Mouse (Mus musculus) heart, embryonic 16.5 days (tissue): ENCODE data around the gene Fam163b. TPM values are rescaled to one million over a fixed set of nuclear protein-coding genes. Genes with fewer than 3 reads are reported as not detected.

ENCODE experiments used
- ATAC-seq: fragments of 200-750 bp; cut with Nextera tagmentation; replicated peaks from 2 replicates; pipeline ENCODE4 v1.8.0; 2017; ENCODE audit warnings: moderate number of reproducible peaks; ENCODE audit not compliant: insufficient read depth, low FRiP score; ENCODE audit errors: extremely low read depth
- H3K27ac ChIP-seq: fragments of 300-500 bp; sonication (generic); 2 replicates; pipeline ENCODE4 v1.5.1; 2014; ENCODE audit warnings: mild to moderate bottlenecking, low read length, control low read depth, moderate library complexity
- H3K27me3 ChIP-seq: fragments of 300-500 bp; sonication (generic); 2 replicates; pipeline ENCODE4 v1.6.1; 2014; ENCODE audit warnings: low read length, mixed read lengths; ENCODE audit not compliant: control insufficient read depth, insufficient read depth
- H3K36me3 ChIP-seq: fragments of 300-500 bp; sonication (generic); 2 replicates; pipeline ENCODE4 v1.6.1; 2014; ENCODE audit not compliant: control insufficient read depth, insufficient read depth
- H3K4me1 ChIP-seq: fragments of 300-500 bp; sonication (generic); 2 replicates; pipeline ENCODE4 v1.6.1; 2014; ENCODE audit warnings: low read length, mixed read lengths; ENCODE audit not compliant: control insufficient read depth, insufficient read depth
- H3K4me2 ChIP-seq: fragments of 300-500 bp; sonication (generic); 2 replicates; pipeline ENCODE4 v1.6.1; 2014; ENCODE audit warnings: low read depth, mild to moderate bottlenecking, control low read depth, low read length
- H3K4me3 ChIP-seq: fragments of 300-500 bp; sonication (generic); 2 replicates; pipeline ENCODE4 v1.5.1; 2014; ENCODE audit warnings: mild to moderate bottlenecking, control low read depth, low read length
- H3K9ac ChIP-seq: fragments of 300-500 bp; sonication (generic); 2 replicates; pipeline ENCODE4 v1.6.1; 2014; ENCODE audit warnings: low read length, control low read depth
- H3K9me3 ChIP-seq: fragments of 300-500 bp; sonication (generic); replicated peaks from 2 replicates; pipeline ENCODE4 v1.6.1; 2016; ENCODE audit warnings: low read length; ENCODE audit not compliant: control insufficient read depth
- WGBS: fragments of 180-500 bp; shearing (Covaris S2); extraction: QIAGEN DNeasy Blood & Tissue Kit; methylation state at CpG from one replicate; pipeline ENCODE4 v1.1.7; 2014; 5-methylcytosine and 5-hydroxymethylcytosine counted together
- polyA plus RNA-seq: library from polyadenylated mRNA; unstranded; fragments of >200 nt; fragmentation: Nextera tagmentation; extraction: Ambion mirVana; gene quantifications from 2 replicates; pipeline ENCODE4 v1.2.1, GENCODE M21; 2015

Gene Fam163b
- polyA plus RNA-seq, 1 experiment from 2014 or later: 0.91 TPM

DNA sequence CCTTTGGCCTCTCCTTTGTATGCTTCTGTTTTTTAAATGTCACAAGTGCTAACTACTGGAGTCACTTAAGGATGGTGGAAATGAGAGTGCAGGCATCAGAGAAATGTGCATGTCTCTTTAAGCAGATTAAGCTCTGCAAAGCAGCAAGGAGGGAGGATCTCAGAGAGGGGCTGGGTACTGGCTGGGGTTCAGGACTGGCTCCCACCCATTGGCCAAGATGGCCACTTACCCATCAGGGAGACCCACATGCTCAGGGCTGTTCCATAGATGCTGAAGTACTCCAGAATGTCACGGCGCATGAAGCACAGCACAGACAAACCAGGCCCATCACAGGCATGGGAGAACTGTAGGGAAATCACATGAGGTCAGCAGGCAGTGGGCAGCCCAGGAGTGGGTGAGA is 75.2 kb downstream of the Fam163b start:
- Histone ChIP-seq H3K36me3 (no peaks in the 10 kb centered on the region), H3K4me2 (no peak overlapping the region), H3K9me3 (no peaks in the 10 kb centered on the region), H3K4me3 (no peak overlapping the region), H3K27me3 (no peaks in the 10 kb centered on the region), H3K9ac (no peak overlapping the region), H3K4me1 (peaks cover 24% of the 10 kb centered on the region), H3K27ac (no peak overlapping the region)
- no peak for ATAC-seq
- 90% methylated on average over 2 of the region's 2 CpGs for WGBS

Other genes starting within 250 kb of the Fam163b start
- gene Surf6, start 239.6 kb downstream of the Fam163b start, polyA plus RNA-seq: 15.1 and 16.0 TPM in 2 replicates
- gene Med22, start 231.8 kb downstream of the Fam163b start, polyA plus RNA-seq: 43.7 and 45.4 TPM in 2 replicates
- gene Rpl7a, start 231.7 kb downstream of the Fam163b start, polyA plus RNA-seq: 287 and 336 TPM in 2 replicates
- 36.2 and 38.1 TPM in 2 replicates for gene Surf2, start 226.1 kb downstream of the Fam163b start, polyA plus RNA-seq
- 46.8 and 47.6 TPM in 2 replicates for gene Surf1, start 226.0 kb downstream of the Fam163b start, polyA plus RNA-seq
- gene Surf4, start 208.6 kb downstream of the Fam163b start, polyA plus RNA-seq: 160 and 177 TPM in 2 replicates
- gene Stkld1, start 208.4 kb downstream of the Fam163b start, polyA plus RNA-seq: 0.26 and 0.38 TPM in 2 replicates
- 26.5 and 31.3 TPM in 2 replicates for gene Rexo4, start 178.1 kb downstream of the Fam163b start, polyA plus RNA-seq
- not detected in 2 replicates for gene Adamts13, start 169.1 kb downstream of the Fam163b start, polyA plus RNA-seq
- 41.4 and 44.2 TPM in 2 replicates for gene Cacfd1, start 132.6 kb downstream of the Fam163b start, polyA plus RNA-seq
- gene Slc2a6, start 114.5 kb downstream of the Fam163b start, polyA plus RNA-seq: 0.64 and 0.65 TPM in 2 replicates
- gene Mymk, start 70.3 kb downstream of the Fam163b start, polyA plus RNA-seq: 0.84 and 1.1 TPM in 2 replicates
- gene Adamtsl2, start 63.1 kb downstream of the Fam163b start, polyA plus RNA-seq: 12.4 and 14.8 TPM in 2 replicates
- 0.72 and 0.80 TPM in 2 replicates for gene Dbh, start 22.7 kb upstream of the Fam163b start, polyA plus RNA-seq
- 19.3 and 24.5 TPM in 2 replicates for gene Sardh, start 105.8 kb upstream of the Fam163b start, polyA plus RNA-seq